Mouse (Mus musculus) neural tube, embryonic 11.5 days (tissue): ENCODE measurements around the gene Upf3b. TPM values are rescaled to one million over a fixed set of nuclear protein-coding genes. Genes with fewer than 3 reads are reported as not detected.

ENCODE experiments used
- ATAC-seq: fragments of 200-750 bp; cut with Nextera tagmentation; 2 replicates; pipeline ENCODE4 v1.8.0; 2017; ENCODE audit warnings: moderate number of reproducible peaks, mild to moderate bottlenecking, moderate TSS enrichment, moderate library complexity; ENCODE audit not compliant: insufficient read depth, low FRiP score, low TSS enrichment
- DNase-seq: peaks from one replicate; pipeline ENCODE4 v3.0.0-alpha.2; 2015; ENCODE audit warnings: low spot score
- H3K27ac ChIP-seq: fragments of 300-500 bp; sonication (generic); 2 replicates; pipeline ENCODE4 v1.5.1; 2014; ENCODE audit warnings: low read depth, mild to moderate bottlenecking, low read length
- H3K27me3 ChIP-seq: fragments of 300-500 bp; sonication (generic); 2 replicates; pipeline ENCODE4 v1.6.1; 2014; ENCODE audit warnings: mild to moderate bottlenecking, low read length, mixed read lengths; ENCODE audit not compliant: control insufficient read depth, insufficient read depth
- H3K36me3 ChIP-seq: fragments of 300-500 bp; sonication (generic); 2 replicates; pipeline ENCODE4 v1.6.1; 2014; ENCODE audit warnings: mild to moderate bottlenecking, low read length, moderate library complexity, mixed read lengths; ENCODE audit not compliant: control insufficient read depth, insufficient read depth
- H3K4me1 ChIP-seq: fragments of 300-500 bp; sonication (generic); 2 replicates; pipeline ENCODE4 v1.6.1; 2014; ENCODE audit warnings: low read length, mixed read lengths; ENCODE audit not compliant: control insufficient read depth, insufficient read depth
- H3K4me2 ChIP-seq: fragments of 300-500 bp; sonication (generic); 2 replicates; pipeline ENCODE4 v1.6.1; 2014; ENCODE audit warnings: low read depth, mild to moderate bottlenecking, moderate library complexity
- H3K4me3 ChIP-seq: fragments of 300-500 bp; sonication (generic); 2 replicates; pipeline ENCODE4 v1.5.1; 2014; ENCODE audit warnings: low read depth, low read length
- H3K9ac ChIP-seq: fragments of 300-500 bp; sonication (generic); 2 replicates; pipeline ENCODE4 v1.6.1; 2014; ENCODE audit warnings: mild to moderate bottlenecking, low read length
- H3K9me3 ChIP-seq: fragments of 300-500 bp; sonication (generic); 2 replicates; pipeline ENCODE4 v1.6.1; 2016; ENCODE audit warnings: low read length; ENCODE audit not compliant: control insufficient read depth
- WGBS: fragments of 180-500 bp; shearing (Covaris S2); extraction: QIAGEN DNeasy Blood & Tissue Kit; methylation state at CpG from one replicate; pipeline ENCODE4 v1.1.7; 2014; 5-methylcytosine and 5-hydroxymethylcytosine counted together
- polyA plus RNA-seq: library from polyadenylated mRNA; unstranded; fragments of >200 nt; fragmentation: Nextera tagmentation; extraction: Ambion mirVana; gene quantifications from 2 replicates; pipeline ENCODE4 v1.2.1, GENCODE M21; 2014

Gene Upf3b
- polyA plus RNA-seq, 1 experiment from 2014 or later = 15.1 TPM

DNA sequence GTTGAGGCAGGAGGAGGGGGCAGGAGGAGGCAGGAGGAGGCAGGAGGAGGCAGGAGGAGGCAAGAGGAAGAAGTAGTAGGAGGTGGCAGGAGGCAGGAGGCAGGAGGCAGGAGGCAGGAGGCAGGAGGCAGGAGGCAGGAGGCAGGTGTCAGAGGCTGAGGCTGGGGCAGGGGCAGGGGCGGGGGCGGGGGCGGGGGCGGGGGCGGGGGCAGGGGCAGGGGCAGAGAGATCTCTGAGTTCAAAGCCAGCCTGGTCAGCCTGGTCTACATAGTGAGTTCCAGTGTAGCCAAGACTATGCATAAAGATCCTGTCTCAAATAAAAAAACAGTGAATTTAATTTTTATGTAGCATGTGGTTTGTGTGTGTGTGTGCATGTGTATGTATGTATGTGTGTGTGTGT is 7.0 kb upstream of the Upf3b start:
- DNase-seq (no peak), ATAC-seq (no peak)
- Histone ChIP-seq H3K27me3 (no peaks in the 10 kb centered on the region), H3K4me1 (no peaks in the 10 kb centered on the region), H3K9ac (no peak overlapping the region), H3K4me2 (no peak overlapping the region), H3K27ac (no peak overlapping the region), H3K9me3 (no peaks in the 10 kb centered on the region), H3K36me3 (no peaks in the 10 kb centered on the region), H3K4me3 (no peak overlapping the region)
- no CpG with 5 or more reads among the region's 5 CpGs for WGBS

DNA sequence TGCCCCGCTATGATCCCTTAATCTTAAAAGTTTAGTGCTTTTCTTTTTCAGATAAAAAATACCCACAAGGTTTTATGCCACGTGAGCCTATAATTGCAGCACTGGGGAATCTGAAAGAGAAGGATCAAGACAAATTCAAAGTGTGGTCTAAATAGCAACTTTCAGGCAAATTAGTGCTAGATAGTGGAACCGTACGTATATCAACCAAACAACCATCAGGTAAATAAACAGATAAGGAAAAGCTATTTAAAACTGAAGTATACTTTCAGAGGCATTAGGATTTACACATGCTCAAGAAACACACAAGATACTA is 715 bp upstream of the Upf3b start:
- H3K27ac ChIP-seq = no peak overlapping the region
- no peak overlapping the region for H3K9ac ChIP-seq
- H3K4me3 ChIP-seq = no peak overlapping the region
- no peaks in the 10 kb centered on the region for H3K27me3 ChIP-seq
- no peaks in the 10 kb centered on the region for H3K4me1 ChIP-seq
- ATAC-seq (no peak), DNase-seq (no peak)
- 73% methylated on average over 4 of the region's 4 CpGs for WGBS
- no peak overlapping the region for H3K4me2 ChIP-seq
- H3K9me3 ChIP-seq = no peaks in the 10 kb centered on the region
- H3K36me3 ChIP-seq = peaks cover 2% of the 10 kb centered on the region; the same call in 1 of the 2 replicates

DNA sequence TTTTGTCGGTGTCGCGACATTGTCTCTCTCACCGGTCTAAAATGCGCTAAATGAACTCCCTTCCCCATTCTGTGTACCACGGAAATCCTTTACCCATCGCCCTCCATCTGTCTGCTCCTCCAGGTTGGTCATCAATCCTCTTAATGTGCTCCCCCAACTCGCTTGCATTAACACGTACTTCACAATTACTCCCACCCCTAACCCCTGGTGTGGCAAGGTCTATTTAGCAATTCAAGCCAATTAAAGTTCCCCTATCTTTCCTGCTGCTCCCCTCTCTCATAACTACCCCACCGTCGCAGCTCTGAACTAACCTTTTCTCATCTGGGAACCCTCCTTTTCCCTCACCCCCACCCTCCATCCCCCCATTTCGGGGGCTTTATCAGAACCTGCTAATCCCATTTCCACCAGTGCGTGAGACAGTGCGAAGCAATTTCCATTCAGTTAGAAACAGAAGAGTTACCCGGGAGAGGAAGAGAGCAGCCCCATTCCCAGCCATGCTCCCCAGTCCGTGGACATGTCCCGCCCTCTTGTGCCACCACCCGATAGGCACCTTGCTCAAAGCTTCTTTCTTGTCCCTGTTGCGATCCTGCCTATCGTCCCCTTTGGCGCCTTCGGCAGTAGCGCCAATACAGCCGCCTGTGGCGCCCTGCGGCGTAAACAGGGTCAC is 463 bp downstream of the Upf3b start:
- H3K27me3 ChIP-seq = no peaks in the 10 kb centered on the region
- no peaks in the 10 kb centered on the region for H3K9me3 ChIP-seq
- H3K9ac ChIP-seq = peak overlapping the region; percentile 58
- H3K36me3 ChIP-seq = peaks cover 2% of the 10 kb centered on the region; the same call in 1 of the 2 replicates
- no peaks in the 10 kb centered on the region for H3K4me1 ChIP-seq
- 17% methylated on average over 27 of the region's 27 CpGs for WGBS
- H3K4me2 ChIP-seq = peak overlapping the region; percentile 46
- peak overlapping the region; percentile 75 for H3K27ac ChIP-seq
- peak; percentile 82 for ATAC-seq
- H3K4me3 ChIP-seq = peak overlapping the region; percentile 48
- no peak for DNase-seq

DNA sequence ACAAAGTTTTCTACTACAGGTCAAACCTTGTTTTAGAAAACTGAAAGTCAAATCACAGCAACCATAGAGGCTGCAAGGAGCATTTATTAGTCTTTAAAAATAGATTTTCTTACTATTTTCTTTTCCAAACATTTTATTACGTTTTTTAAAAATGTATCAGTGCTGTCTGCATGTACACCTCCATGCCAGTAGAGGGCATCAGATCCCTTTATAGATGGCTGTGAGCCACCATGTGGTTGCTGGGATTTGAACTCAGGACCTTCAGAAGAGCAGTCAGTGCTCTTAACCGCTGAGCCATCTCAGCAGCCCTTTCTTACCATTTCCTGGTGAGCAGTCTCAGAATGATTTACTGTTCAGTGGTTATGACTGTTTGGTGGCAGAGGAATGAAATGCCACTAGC is 6.3 kb downstream of the Upf3b start:
- Histone ChIP-seq H3K9me3 (no peaks in the 10 kb centered on the region), H3K27me3 (no peaks in the 10 kb centered on the region), H3K4me1 (no peaks in the 10 kb centered on the region), H3K9ac (no peak overlapping the region), H3K27ac (no peak overlapping the region), H3K4me3 (no peak overlapping the region), H3K36me3 (peaks cover 2% of the 10 kb centered on the region; the same call in 1 of the 2 replicates), H3K4me2 (no peak overlapping the region)
- no peak for DNase-seq
- ATAC-seq = no peak
- 92% methylated on average over 2 of the region's 2 CpGs for WGBS

DNA sequence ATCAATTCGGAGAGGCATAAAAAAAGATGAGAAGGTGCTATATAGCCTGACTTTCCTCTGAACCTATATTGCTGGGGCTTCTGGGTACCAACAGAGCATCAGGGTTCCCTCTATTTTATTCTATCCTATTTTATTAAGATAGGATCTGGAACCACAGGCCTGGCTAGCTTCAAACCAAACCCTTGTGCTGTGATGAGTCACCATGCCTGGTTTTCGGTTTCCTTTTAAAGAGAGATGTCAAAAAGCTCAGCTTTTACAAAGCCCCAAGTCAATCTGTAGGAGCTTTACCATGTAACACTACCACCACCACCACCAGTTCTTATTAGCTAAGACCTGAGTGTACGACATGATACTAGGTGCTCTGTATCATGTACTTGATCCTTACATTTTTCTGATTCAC is 11.4 kb downstream of the Upf3b start:
- Histone ChIP-seq H3K4me1 (no peaks in the 10 kb centered on the region), H3K9ac (no peak overlapping the region), H3K9me3 (no peaks in the 10 kb centered on the region), H3K27me3 (no peaks in the 10 kb centered on the region), H3K4me3 (no peak overlapping the region), H3K4me2 (no peak overlapping the region), H3K36me3 (no peaks in the 10 kb centered on the region), H3K27ac (no peak overlapping the region)
- 87% methylated on average over 3 of the region's 3 CpGs for WGBS
- DNase-seq (no peak), ATAC-seq (no peak)

DNA sequence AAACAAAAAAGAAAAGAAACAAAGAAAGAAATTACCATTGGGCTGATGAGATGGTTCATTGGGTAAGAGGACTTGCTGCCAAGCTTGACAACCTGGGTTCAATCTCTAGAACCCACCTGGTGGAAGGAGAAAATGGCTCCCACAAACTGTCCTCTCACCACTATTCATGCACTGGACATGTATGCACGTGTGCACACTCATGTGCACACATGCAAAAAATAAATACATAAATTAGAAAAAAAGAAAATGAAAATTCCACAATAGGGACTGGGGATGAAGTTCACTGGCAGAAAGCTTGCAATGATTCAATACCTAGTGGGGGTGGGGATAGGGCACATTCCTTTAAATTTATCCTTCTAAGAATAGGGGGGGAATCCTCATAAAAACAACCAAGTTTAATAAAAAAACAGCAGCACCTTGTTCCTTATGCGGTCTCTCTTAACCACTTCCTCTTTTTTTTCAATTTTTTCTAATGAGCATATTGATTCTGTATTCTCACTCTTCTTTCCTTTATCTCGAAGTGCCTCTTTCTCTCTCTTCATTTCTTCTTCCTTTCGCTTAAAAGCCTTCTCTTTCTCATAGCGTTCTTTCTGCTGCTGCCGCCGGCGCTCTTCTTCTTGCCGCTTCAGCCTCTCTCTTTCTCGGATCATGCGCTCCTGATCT is 14.9 kb downstream of the Upf3b start:
- Histone ChIP-seq H3K9me3 (no peaks in the 10 kb centered on the region), H3K27ac (no peak overlapping the region), H3K36me3 (no peaks in the 10 kb centered on the region), H3K4me2 (no peak overlapping the region), H3K27me3 (no peaks in the 10 kb centered on the region), H3K9ac (no peak overlapping the region), H3K4me1 (no peaks in the 10 kb centered on the region), H3K4me3 (no peak overlapping the region)
- DNase-seq (no peak), ATAC-seq (no peak)
- 94% methylated on average over 11 of the region's 11 CpGs for WGBS

DNA sequence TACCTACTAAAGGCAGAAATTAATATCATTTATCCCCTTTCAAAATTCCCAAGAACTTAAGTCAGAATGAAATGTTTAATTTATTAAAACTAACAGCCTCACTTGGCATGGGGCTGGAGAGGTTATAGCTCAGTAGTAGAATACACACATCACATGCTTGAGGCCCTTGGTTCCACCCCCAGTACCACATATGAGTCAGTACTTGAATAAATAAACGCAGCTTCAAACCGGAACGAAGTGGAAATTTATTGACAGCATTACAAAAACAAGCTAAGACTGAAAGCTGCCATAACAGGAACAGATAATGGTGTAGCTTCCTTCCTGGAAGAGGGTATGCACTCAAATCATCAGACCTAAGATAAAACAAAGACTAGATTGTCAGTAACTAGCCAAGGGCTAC is 18.7 kb downstream of the Upf3b start:
- H3K4me1 ChIP-seq = no peaks in the 10 kb centered on the region
- WGBS = 82% methylated on average over 3 of the region's 3 CpGs
- no peaks in the 10 kb centered on the region for H3K27me3 ChIP-seq
- H3K4me3 ChIP-seq = no peak overlapping the region
- ATAC-seq = no peak
- no peaks in the 10 kb centered on the region for H3K9me3 ChIP-seq
- no peaks in the 10 kb centered on the region for H3K36me3 ChIP-seq
- no peak overlapping the region for H3K27ac ChIP-seq
- H3K4me2 ChIP-seq = no peak overlapping the region
- no peak overlapping the region for H3K9ac ChIP-seq
- no peak for DNase-seq

DNA sequence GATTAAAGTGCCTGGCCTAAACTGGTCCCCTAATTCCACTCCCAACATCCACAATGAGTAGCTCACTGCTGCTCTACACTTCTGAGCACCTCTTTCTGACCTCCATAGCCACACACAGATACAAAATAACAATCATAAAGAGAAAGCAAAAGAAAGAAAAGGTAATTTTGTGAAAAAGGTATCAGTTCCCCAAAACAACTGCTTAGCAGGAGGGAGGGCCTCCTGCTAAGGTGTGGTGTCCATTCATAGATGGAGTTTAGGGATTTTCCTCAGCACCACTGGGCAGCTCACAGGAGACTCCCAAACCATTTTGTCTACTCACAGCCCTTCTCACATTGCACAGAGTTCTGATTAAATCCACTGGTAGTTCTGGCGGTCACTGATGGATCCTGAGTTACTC is 21.3 kb downstream of the Upf3b start:
- 79% methylated on average over 1 of the region's 1 CpGs for WGBS

DNA sequence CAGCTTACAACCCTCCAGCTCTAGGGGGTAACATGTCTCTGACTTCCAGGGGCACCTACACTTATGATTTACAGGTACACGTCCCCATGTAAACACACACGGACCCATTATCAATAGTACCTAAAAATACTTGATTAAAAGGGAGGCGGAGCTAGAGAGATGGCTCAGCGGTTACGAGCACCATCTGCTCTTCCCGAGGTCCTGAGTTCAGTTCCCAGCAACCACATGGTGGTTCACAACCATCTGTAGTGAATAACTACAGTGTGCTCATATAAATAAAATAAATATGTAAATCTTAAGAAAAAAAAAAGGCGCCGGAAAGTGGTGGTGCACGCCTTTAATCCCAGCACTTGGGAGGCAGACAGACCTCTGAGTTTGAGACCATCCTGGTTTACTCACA is 24.5 kb downstream of the Upf3b start:
- Histone ChIP-seq H3K36me3 (no peaks in the 10 kb centered on the region; the same call in 1 of the 2 replicates), H3K9me3 (no peaks in the 10 kb centered on the region), H3K4me2 (peak overlapping the region; percentile 22), H3K27ac (no peak overlapping the region), H3K4me3 (peak overlapping the region; percentile 56), H3K27me3 (no peaks in the 10 kb centered on the region), H3K9ac (peak overlapping the region; percentile 22), H3K4me1 (no peaks in the 10 kb centered on the region)
- DNase-seq (no peak), ATAC-seq (no peak)
- WGBS = 29% methylated on average over 9 of the region's 9 CpGs

More for the DNA sequence above, 21.3 kb downstream of the Upf3b start:
- no peak overlapping the region for H3K9ac ChIP-seq
- H3K4me2 ChIP-seq = no peak overlapping the region
- DNase-seq (no peak), ATAC-seq (no peak)
- no peaks in the 10 kb centered on the region for H3K27me3 ChIP-seq
- H3K27ac ChIP-seq = no peak overlapping the region
- H3K9me3 ChIP-seq = no peaks in the 10 kb centered on the region
- H3K4me1 ChIP-seq = no peaks in the 10 kb centered on the region
- no peak overlapping the region for H3K4me3 ChIP-seq
- no peaks in the 10 kb centered on the region for H3K36me3 ChIP-seq
